Mouse (Mus musculus): Measurements from ENCODE around the gene Zbtb7b.
A peak's percentile ranks its signal among the peaks of the same experiment; 100 is the strongest.

Gene Zbtb7b

DNA sequence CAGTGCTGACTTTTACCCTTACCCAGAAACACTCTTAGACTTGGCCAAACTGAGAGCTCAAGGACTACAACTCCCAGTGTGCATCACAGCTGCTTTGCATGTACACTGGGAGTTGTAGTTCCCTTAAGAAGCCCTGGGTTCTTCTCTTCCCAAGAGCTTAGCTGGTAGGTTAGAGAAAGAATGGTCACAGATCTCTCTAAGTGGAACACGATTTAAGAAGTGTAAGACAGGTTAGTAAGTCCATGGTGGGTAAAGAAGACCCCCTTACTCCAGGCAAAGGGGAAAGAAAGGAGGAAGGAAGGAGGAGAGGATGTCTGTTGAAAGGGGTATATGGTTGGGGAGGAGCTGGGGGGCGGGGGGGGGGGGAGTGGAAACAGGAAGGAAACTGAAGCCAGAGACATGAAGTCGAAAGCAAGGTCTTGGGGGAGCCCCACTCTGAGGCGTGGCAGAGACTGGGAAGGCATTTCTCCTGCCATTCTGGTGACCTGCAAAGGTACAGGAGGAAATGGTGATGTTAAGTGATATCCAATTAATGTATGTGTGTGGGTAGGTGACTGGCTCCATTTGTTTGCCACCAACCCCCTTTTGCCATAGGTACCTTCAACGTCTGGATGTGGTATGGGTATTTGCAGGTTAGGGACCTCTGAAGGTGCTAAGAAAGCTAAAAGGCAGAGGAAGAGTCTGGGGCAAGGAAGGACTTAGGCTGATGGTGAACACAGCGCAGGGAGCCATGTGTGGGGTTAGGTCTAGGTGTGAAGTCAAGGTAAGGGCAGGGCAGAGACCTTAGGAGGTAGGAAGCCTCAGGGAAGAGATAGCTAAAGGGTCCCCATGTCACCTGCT lies 5.5 kb downstream of the Zbtb7b start:
- peak; percentile 56 for DNase-seq

DNA sequence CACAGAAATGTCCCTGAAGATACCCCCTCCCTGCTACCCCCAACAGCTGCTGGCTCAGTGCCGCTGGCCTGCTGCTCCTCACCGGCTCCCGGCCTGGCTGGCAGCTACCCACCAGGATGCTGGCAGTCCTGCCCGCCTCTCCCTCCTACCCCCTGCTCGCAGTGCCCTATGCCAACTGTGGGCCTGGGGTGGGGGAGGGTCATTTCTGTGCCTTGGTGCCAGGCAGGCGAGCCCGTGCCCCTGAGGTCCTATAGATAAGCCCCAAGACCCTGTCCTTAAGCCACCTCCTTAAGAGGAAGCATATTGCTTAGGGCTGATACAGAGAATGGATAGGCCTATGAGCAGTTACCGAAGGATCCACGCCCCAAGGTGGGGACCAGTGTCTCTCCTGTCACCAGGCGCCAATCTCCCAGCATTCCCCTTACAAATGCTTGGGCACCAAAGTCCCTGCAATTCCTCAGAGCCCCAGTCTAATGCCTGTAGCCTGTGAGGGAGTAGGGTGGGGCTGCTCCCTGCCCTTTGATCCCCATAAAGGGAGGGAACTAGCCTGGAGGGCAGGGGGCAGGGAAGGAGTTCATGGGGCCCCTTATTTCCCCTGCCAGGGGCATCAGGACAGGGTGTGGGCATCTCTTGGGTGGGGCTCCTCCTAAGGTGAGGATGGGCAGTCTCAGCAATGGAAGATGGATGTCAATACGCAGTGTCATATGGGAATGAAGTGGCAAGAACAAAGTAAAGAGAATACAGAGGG lies 6.3 kb downstream of the Zbtb7b start:
- no peak for DNase-seq

DNA sequence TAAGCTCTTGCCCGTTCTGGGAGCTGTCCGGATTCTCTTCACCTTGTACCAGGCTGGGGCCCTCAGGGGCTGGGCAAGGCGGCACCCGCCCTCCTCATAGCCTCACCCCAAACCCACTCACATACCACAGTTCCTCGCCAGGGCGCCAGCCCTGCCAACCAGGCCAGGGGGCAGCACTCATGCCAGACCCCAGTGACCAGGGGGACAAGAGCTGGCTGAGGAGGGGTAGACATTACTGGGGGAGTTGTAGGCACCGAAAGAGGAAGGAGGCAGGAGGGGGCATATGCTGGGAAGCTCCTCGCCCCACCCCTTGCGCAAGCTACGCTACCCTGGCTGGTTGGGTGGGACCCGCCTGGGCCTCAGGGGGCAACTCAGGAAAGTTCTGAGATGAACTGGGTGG lies 6.9 kb downstream of the Zbtb7b start:
- peak; percentile 23 for DNase-seq

DNA sequence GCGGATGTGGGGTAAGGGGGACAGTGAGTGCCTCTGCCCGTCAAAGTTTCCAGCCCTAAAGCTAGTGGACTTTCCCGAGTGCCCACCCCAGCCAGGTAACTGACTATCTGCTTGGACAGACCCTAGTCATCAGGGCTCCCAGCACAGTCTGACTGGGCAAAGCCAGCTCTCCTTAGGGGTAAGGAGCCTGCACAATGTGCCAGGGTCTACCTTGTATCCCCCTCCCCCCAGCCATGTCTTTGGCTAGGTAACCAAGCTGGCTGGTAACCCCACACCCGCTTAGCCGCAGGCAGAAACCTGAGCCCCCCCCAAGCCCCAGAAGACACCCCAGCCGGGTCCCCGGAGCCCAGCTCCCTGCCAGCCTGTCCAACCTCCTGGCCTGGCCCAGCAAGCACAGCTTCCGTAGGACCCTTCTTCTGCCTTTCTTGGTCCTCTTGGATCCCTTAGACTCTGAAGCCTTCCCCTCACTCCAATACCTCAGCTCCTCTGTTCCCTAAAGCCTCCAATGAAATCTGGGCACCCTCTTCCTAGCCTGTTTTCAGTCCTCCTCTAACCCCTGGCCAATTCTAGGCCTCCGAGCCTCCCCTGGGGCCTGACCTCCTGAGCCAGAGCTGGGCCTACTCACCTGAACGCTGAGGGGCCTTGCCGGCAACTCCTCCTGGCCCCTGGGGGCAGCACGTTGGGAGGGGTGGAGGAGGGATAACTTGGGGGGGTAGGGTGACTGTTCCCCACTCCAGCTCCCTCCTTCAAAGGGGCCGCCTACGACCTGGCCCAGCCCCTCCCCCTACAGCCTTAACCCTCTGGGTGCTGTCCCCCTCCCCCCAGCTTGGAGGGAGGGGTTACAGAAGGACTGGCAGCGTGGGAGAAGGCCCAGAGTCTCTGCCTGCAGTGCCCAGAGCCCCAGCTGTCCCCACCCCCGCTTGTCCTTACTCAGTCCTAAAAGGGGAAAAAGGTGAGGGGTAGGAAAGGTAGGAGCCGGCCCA lies 7.8 kb downstream of the Zbtb7b start:
- DNase-seq: peak; percentile 47

DNA sequence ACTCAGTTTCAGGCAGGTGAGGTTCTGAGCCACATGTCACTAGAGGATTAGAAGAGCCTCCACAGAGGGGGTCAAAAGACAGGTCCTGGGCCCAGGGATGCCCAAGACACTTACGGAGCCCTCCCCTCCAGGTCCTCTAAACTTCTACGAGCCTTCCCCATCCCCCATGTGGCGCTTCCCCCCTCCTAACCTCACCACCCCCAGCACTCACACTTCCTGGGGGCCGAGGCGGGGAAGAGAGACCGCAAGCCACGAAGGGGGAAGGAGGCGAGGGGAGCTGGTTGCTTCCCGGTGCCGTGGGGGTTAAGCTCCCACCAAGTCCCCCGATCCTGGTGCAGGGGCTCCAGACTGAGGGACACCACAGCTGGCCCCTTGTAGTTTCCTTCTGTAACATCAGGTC lies 9.1 kb downstream of the Zbtb7b start:
- DNase-seq: peak; percentile 73

DNA sequence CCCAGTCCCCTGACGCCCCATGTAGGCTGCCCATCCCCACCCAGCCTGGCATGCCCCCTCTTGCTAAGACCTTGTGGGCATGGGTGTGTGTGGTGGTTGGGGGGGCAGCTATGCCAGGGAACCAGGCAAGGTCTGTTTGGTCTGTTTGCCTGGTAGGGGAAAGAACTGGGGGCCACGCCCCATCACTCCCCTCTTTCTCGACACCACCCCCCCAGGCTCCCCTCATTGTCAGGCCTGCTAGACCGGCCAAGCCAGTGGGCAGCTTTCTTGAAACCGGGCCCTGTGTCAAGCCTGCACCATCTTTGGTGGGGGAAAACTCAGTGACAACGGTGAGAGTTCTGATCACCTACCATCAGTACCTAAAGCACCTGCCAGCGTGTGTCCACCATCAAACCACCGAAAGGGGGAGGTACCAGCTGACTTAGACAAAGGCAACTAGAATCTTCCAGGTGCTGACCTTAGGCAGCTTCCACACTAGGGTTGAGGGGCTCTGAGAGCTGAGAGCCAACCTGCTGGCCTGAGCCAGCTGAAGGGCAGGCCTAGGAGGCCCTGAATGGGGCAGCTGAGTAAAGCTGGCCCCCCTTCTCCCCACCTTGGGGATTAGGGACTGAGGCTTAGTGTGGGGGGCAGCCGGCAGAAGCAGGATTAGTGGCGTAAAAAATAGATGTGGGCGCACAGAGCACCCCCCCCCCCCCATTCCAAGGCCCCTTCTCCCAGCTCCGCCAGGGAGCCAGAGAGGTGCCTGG lies 10.1 kb downstream of the Zbtb7b start:
- no peak for DNase-seq

DNA sequence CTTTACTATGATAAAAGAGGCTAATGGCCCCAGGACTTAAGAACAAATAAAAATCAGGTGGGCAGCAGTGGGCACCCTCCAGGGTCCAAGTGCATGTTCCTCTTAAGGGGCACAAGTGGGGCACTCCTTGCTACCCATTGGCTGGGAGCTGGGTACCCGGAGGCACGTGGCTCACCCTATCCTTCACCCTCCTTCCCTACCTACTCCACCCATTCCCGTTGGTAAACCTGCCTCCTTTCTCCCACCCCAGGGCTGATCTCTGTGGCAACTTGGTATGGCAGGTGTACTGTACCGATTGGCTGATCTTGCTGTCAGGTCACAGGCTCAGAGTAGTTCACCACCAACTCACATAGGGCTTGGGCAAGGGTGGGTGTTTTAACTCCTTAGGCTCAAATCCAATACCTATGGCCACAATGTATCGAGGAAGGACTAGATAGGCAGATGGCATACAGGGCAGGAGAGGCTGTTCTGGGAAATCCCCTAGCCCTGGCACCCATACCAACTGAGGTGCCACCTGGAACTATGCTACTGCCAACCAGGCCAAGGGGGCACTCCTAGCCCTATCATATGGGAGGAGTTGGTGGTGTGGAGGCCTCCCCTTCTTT lies 10.8 kb downstream of the Zbtb7b start:
- no peak for DNase-seq

DNA sequence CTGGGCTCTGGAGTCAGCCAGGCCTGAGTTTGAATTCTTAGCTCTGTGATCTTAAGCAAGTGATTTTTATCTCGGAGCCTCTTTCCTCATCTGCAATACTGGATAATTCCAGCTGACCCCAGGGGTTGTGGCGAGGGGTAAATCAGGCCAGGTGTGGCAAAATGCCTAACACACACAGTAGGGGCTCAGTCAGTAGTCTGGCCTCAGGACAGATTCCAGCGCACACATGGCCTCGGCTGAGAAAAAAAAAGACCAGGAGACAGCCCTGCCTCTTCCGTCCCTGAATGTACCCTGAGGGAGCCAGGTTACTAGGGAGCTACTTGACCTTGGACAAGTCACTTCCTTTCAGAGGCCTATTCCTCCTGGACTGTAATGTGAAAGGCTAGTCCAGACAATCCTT lies 11.6 kb downstream of the Zbtb7b start:
- no peak for DNase-seq

DNA sequence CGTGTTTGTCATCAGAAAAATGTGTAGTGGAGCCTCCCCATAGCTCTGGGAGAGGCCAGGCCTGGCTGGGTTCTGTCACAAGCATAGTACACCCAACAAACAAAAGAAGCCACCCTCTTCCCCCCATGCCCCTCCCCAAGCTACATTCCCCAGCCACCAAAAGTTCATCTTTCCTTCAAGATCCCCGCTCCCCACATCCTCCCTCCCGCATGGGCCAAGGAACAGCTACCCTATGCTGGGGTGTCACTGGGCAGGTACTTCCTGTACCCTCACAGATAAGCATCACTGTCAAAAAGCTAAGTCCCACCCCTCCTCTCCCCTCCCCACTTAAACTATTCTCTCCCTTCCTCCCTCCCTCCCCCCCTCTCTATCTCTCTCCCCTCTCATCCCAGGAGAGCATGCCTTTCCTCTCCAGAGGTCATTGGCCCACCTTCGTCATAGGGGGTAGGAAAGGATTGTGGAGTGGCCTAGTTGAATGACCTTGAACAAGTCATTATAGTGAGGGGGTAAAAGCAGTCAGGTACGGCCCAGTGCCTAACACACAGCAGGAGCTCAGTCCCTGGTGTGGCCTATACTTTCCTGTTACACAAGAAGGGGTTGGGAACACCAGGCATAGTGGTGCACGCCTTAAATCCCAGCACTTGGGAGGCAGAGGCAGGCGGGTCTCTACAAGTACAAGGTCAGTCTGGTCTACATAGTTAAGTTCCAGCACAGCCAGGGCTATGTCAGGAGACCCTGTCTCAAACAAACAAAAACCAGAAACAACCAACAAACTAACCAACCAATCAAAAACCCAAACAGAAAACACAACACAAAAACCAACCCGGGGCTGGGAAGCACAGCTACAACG lies 12.3 kb downstream of the Zbtb7b start:
- peak; percentile 36 for DNase-seq

DNA sequence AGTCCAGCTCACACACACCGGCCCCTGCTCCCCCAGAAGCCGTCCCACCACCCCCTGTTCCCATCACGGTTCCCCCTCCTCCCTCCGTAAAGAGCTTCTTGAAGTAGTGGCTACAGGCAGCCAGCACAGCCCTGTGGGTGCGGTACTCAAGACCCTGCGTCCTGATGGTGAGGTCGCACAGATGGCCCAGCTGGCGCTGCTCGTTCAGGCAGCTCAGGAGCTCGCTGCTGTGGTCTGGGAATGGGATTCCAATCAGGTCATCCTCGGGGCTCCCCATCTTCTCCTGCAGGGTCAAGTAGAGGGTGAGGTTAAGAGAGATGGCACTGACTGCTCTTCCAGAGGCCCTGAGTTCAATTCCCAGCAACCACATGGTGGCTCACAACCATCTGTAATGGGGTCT lies 13.3 kb downstream of the Zbtb7b start:
- DNase-seq: no peak

DNA sequence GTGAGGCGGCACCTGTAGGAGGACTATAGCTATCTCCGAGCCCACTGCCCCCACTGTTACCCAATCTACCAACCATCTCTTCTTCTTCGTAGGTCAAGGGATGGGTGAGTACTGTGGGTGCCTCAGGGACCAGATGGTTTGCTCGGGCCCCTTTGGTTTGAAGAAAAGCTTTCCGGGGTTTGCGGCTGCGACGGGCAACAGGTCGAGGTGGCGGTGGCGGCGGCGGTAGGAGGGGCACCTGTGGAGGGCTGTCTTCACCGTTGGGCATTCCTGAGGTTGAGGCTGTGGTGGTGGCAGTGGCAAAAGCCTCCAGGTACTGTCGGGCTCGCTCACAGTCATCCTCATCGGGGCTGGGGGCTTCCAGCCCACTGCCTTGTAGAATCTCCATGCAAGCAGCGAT lies 13.9 kb downstream of the Zbtb7b start:
- no peak for DNase-seq

DNA sequence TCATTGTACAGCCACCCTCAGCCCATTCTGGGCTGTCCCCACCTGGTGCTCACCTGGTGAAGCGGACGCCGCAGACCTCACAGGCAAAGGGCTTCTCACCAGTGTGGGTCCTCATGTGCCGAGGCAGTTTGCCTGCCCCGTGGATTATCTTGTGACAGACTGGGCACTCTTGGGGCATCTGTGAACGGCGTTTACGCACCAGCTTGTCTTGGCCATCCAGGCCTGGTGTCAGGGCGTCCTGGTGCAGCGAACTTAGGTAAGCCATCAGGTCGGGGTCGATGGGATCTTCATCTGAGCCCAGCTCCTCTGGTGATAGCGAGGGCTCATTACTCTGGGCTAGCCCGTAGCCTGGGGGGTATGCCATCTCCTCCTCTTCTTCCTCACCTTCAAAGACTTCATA lies 14.3 kb downstream of the Zbtb7b start:
- DNase-seq: no peak

DNA sequence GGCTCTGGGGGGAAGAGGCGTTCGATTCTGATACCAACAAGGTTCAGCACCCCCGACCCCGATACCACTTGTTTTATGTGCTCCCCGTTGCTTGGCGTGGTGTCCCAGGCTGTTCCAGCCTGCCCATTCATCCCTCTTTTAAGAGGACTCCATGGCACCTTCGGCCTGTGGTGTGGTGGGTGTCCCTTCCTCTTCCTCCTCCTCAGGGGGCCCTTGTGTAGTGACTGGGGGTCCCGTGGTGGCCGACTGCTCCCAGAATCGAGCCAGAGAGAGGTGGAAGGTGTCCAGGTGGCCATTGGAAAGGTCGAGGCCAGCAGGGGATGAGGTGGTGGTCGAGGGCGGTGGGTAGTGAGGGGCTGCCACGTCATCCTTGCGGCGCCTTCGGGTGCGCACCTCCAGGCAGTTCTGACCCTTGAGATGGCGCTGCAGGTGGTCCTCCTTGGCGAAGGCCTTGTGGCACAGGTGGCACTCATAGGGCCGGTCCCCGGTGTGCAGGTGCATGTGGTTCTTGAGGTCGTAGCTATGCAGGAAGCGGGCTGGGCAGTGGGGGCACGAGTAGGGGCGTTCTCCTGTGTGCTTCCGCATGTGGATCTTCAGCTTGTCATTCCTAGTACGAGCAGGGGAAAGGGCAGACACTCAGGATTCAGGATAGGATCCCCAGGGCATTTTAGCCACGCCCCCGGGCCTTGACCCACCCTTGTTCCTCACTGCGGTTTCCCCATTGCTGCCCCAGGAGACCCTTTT lies 15.0 kb downstream of the Zbtb7b start:
- peak; percentile 58 for DNase-seq

DNA sequence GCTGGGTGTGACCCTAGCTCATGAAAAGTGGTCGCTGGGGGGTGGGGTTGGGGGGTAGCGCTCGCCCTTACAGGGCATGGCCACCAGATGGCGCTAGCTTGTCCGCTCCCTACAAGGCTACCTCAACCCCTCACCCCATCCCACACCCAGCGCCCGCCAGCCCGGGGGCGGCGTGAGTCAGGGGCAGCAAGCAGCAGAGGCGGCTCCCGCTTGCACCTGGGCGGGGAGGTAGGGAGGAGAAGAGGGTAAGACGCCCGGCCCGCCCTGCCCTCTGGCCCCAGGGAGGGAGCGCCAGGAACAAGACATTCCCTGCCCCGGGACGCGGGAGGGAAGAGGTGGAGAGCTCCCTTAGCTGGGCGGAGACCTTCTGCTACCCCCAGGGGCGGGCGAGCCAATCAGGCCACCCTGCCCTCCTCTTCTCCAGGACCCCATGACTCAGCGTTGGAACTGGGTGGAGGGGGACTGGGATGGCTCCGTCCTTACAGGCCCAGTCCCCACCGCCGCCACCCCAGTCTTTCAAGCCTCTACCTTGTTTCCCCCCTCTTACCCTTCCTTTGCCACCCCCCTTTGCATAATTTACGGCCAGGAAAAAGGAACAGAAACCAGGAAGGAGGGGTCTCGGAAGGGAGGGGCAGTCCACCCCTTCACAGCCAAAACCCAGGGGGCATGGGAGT lies 16.0 kb downstream of the Zbtb7b start:
- DNase-seq: peak; percentile 76

DNA sequence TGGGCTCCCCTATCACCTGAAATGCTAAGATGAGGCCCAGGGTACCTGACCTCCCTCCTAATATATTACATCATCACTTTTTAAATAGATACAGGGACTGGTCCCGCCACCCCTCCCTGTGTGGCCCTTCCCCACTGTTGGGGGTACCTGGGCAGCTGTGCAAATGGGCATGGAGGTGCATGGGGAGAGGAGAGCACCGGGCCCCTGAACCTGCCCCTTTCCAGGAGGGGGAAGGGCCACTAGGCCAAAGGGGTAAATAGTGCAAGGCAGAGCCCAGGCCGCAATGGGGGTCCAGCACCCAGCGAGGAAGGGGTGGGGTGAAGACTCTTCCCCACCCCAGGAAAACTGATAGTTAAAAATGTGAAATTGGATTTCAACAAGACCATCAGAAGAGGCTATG lies 16.7 kb downstream of the Zbtb7b start:
- no peak for DNase-seq

DNA sequence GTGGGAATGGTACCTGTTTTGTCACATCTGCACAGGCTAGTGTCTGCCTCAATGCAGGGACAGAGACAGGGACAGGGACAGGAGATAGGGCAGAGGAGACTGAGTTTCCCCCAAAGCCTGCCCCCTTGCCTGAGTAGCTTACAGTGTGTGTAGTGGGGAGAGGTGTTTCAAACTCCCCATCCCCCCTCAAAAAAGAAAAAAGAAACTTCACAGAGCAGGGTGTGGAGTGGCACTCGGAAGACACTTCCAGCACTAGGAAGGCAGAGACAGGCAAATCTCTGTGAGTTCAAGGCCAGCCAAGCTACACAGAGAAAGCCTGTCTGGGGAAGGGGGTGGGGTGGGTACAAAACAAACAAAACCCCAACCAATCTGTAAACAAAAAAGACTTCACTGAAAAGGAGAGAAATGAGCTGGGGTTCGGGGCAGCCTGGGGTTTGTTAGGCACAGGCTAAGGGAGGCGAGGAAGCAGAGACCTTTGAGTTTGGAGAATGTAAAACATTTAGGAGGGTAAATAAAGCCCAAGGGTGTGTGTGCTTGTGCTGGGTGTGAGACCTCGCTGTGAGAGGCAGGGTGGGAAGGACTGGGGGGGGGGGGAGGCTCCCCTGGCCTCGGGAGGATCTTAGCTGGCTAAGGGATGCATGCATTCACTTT lies 20.9 kb downstream of the Zbtb7b start:
- DNase-seq: no peak

DNA sequence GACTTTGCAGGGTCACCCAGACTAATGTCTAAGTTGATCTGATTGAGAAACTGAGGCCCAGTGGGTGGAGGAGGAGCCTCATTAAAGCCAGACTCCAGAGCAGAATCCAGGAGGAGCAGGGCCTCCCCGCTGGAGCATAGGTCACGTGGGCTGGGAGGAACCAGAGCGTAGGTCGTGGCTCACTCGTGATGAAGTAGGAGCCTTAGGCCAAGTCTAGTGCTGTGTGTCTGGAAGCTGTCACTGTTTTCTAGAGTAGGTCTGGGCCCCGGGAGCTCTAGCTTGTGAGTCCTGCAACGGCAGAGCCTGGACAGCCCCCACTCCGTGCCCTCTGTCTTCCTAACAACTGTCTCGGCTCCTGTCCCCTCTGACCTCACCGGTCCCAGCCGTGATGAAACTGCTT lies 27.2 kb downstream of the Zbtb7b start:
- no peak for DNase-seq

DNA sequence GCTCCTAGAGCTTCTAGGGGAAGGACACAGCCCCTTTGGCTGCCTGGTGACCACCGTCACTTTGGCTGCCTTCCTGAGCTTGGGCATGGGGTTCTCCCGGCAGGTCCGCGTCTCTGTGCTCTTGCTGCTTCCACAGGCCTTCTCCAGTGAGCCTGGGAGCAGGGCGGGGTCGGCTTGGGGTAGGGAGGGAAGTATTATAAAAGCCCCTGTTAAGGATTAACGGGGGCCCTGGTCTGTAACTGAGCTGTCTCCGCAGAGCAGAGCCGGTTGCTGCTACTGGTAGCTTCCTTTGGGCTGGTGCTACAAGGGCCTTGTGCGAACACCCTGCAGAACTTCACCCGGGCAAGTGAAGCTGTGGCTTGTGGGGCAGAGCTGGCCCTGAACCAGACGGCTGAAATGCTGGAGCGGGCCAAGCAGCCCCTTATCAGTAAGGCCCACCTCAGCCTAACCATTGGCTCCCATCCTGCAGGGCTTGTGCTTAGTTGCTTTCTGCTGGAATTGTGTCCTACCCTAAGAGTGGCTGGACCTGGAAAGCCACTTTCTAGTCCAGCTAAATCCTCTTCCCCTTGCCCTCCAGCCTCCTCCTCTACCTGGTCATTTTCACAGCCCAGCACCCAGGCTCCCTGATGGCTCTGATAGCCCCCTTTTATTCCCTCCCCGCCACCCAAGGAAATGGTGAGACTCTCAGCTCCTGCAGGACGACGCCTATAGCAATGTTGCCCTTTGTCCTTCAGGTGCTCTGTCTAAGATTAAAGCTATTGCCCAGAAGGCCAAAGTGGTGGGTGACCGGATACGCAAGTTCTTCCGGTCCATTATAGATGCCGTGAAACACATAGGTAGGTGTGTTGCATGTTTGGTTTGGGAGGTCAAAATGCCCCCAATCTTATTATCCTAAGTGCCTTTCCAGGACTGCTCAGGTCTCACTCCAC lies 28.8 kb downstream of the Zbtb7b start:
- DNase-seq: no peak

Data from thymus, postnatal 25 days (tissue).